Mouse (Mus musculus) forelimb bud, embryonic 11.5 days (tissue): ENCODE measurements around the gene Pigr.

Experiments
- DNase-seq: peaks from one replicate; pipeline ENCODE4 v3.0.0-alpha.2; 2012; ENCODE audit warnings: low read depth, low spot score

Pigr gene

DNA sequence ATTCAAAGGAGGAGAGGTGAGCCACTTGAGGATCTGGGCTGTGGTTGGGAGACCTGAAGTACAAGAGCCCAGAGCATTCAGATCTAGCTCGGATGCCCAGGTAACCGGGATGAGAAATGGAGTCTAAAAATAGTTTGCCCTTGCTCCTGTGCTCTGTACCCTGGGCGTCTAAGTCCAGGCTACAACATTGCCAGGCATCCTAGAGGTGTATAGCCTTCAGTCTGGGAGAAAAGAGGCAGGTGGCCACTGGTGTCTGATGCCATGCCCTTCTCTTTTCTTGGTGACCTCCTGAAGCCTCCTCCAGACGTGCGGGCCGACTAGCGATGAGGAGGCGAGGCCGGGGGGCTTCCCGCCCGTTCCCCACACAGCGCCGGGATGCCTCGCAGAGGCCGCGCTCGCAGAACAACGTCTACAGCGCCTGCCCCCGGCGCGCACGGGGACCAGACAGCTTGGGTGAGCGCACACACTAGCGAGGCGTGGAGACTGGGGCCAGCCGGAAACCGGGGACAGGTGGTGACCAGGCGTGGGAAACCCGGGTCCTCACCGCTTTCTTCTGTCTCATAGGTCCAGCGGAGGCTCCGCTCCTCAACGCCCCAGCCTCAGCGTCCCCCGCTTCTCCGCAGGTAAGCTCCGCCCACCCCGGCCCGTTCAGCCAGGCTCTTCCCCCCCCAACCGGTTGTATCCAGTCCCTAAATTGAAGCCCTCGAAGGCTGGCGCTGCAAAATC lies 51.6 kb downstream of the Pigr start:
- peak; percentile 19 for DNase-seq

GRCm38 (mm10) chr1:130879927-130880326 lies 53.4 kb downstream of the Pigr start:
- DNase-seq = no peak

DNA sequence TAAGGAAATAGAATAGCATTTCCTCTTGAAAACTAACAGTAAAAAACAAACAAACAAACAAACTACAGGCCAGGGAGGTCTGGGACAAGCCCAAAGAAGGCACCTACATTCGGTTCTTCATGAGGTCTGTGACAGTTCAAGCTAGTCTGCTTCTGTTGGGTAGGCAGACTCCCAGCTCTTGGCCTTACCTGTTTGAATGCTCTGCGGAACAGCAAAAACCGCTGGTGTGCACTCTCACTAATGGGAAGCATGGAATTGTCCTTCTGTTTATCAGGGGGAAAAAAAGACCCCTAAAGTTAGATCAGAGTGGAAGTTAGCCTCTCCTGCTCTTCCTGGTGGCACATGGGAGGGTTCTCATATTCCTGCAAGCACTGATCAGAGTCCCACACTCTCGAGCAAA lies 56.7 kb downstream of the Pigr start:
- DNase-seq = no peak

DNA sequence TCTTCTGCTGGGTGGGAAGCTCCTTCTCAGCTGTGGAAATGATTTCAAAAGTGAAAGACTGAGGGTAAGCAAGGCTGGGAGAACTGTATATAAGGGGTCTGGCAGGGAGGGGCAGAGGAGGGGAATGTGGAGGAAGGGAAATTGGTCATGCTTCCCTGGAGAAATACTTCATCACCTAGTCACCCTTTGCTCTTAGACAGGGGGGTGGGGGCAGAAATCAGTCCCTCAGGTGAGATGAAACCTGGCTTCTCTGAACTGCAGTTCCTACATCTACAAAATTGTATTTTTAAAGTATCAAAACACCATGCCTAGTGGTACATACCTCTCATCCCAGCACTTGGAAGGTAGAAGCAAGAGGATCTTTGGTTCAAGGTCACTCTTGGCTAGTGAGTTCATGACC lies 60.9 kb downstream of the Pigr start, which contains the start of gene Il24:
Gene Il24, minus strand, starts transcription at position 101 of the 400 bp plus-strand sequence.
- DNase-seq = no peak

GRCm38 (mm10) chr1:130892446-130892845 lies 66.0 kb downstream of the Pigr start:
- DNase-seq = no peak

- DNase-seq = no peak
These were observed 67.0 kb downstream of the Pigr start for GRCm38 (mm10) chr1:130893329-130894040.

GRCm38 (mm10) chr1:130894468-130894867 lies 68.0 kb downstream of the Pigr start:
- DNase-seq = no peak
